16 mouse cellular contexts compared by ENCODE assay signal in the genomic region with DNA sequence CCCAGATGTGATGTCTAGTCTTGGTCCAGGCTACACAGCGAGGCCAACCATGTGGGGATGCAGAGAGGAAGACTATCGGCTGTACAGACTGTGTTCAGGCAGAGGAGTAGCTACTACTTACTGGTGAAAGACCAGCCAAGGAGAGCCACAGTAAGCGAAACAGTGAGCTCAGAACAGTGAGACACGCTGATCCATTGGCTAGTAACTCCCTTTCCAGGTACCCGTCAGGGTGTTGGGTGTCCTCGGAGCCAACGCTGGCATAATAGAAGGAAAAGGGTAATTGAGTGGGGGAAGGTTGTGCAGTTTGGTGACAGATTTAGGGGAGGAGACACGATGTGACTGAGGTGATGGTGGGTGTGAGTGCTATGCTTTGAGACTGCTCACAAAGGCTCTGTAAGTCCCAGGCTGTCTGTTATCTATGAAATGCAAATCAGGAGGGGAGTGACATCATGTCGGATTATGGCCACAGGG. TPM values are rescaled to one million over a fixed set of nuclear protein-coding genes. Genes with fewer than 3 reads are reported as not detected.
DNase-seq lines count a peak whose midpoint lies in the region; ATAC-seq and TF ChIP-seq lines count a peak whose summit lies in the region.
"Had no signal": no experiment of that assay in that cellular context is flagged by ENCODE, and none has a peak within 500 bp of the region (broad histone marks: within the 10 kb centered on the region; RNA-seq: fewer than 3 reads in every experiment).

No protein-coding gene starts in this region.

- DNase-seq in hindbrain, embryonic 10.5 days (ENCODE audit: low spot score): no peak
- no peak for DNase-seq in hindbrain, postnatal 0 days (ENCODE audit: low spot score)
- no peak for DNase-seq in kidney, adult 9 months
- DNase-seq: cerebellum, adult 11-12 months; heart, postnatal 14 days; kidney, adult 18-20 months; right cerebral cortex, postnatal 14 days had no signal

- H3K27me3 ChIP-seq in hindbrain, embryonic 10.5 days (ENCODE audit: insufficient read depth, poor library complexity, severe bottlenecking): peaks cover 37% of the 10 kb centered on the region
- H3K27me3 ChIP-seq in hindbrain, postnatal 0 days (ENCODE audit: insufficient read depth, low read length): no peaks in the 10 kb centered on the region
- H3K27me3 ChIP-seq in forebrain, embryonic 12.5 days: peaks cover 26% of the 10 kb centered on the region
- no peaks in the 10 kb centered on the region for H3K27me3 ChIP-seq in hindbrain, embryonic 15.5 days
- no peaks in the 10 kb centered on the region for H3K27me3 ChIP-seq in neural tube, embryonic 12.5 days (replicated peaks)

- no peaks in the 10 kb centered on the region for H3K9me3 ChIP-seq in hindbrain, embryonic 10.5 days
- no peaks in the 10 kb centered on the region for H3K9me3 ChIP-seq in hindbrain, postnatal 0 days (ENCODE audit: low read length)
- no peaks in the 10 kb centered on the region for H3K9me3 ChIP-seq in forebrain, embryonic 12.5 days
- H3K9me3 ChIP-seq in hindbrain, embryonic 15.5 days: no peaks in the 10 kb centered on the region
- no peaks in the 10 kb centered on the region for H3K9me3 ChIP-seq in neural tube, embryonic 12.5 days

- no peak overlapping the region for H3K4me2 ChIP-seq in hindbrain, postnatal 0 days (ENCODE audit: low read depth, low read length)
- H3K4me2 ChIP-seq in forebrain, embryonic 12.5 days: peak overlapping the region; percentile 17; the same call in 1 of the 2 replicates
- H3K4me2 ChIP-seq in hindbrain, embryonic 15.5 days: no peak overlapping the region
- H3K4me2 ChIP-seq in neural tube, embryonic 12.5 days (replicated peaks): peak overlapping the region; percentile 31

- H3K4me1 ChIP-seq in hindbrain, embryonic 10.5 days (replicated peaks): peaks cover 61% of the 10 kb centered on the region
- H3K4me1 ChIP-seq in hindbrain, postnatal 0 days (ENCODE audit: insufficient read depth, low read length): 0 out of 2 replicates have a peak, but pooled peaks cover 6% of the 10 kb centered on the region
- peaks cover 47% of the 10 kb centered on the region for H3K4me1 ChIP-seq in forebrain, embryonic 12.5 days
- peaks cover 27% of the 10 kb centered on the region for H3K4me1 ChIP-seq in hindbrain, embryonic 15.5 days (replicated peaks)
- peaks cover 23% of the 10 kb centered on the region; the same call in 1 of the 2 replicates for H3K4me1 ChIP-seq in neural tube, embryonic 12.5 days

- H3K9ac ChIP-seq in hindbrain, postnatal 0 days (replicated peaks; ENCODE audit: low read length): no peak overlapping the region
- no peak overlapping the region for H3K9ac ChIP-seq in forebrain, embryonic 12.5 days
- no peak overlapping the region for H3K9ac ChIP-seq in hindbrain, embryonic 15.5 days
- H3K9ac ChIP-seq in neural tube, embryonic 12.5 days: no peak overlapping the region

- no peak overlapping the region for H3K4me3 ChIP-seq in hindbrain, embryonic 10.5 days
- H3K4me3 ChIP-seq in hindbrain, postnatal 0 days (ENCODE audit: low read length): no peak overlapping the region
- H3K4me3 ChIP-seq in forebrain, embryonic 12.5 days (replicated peaks): no peak overlapping the region
- no peak overlapping the region for H3K4me3 ChIP-seq in hindbrain, embryonic 15.5 days
- no peak overlapping the region for H3K4me3 ChIP-seq in neural tube, embryonic 12.5 days

- ATAC-seq in hindbrain, postnatal 0 days: no peak
- ATAC-seq in forebrain, embryonic 12.5 days (ENCODE audit: low FRiP score): peak; percentile 83
- ATAC-seq in hindbrain, embryonic 15.5 days (ENCODE audit: low FRiP score, low read depth): 0 out of 2 replicates have a peak, but pooled peaks have one; percentile 14
- ATAC-seq in neural tube, embryonic 12.5 days (ENCODE audit: low FRiP score, low read depth): peak; percentile 49
- ATAC-seq in inflammation-experienced regulatory T-cells, adult 6 months: no peak
- ATAC-seq: activated CD4-positive, CD25-positive, alpha-beta regulatory T cell, adult 4 months had no signal

- 58% methylated on average over 9 of the region's 9 CpGs for WGBS in hindbrain, embryonic 10.5 days
- WGBS in hindbrain, postnatal 0 days: 41% methylated on average over 9 of the region's 9 CpGs
- 44% methylated on average over 9 of the region's 9 CpGs for WGBS in forebrain, embryonic 12.5 days
- WGBS in hindbrain, embryonic 15.5 days: 34% methylated on average over 9 of the region's 9 CpGs
- WGBS in neural tube, embryonic 12.5 days: 37% methylated on average over 9 of the region's 9 CpGs

- no peak for TF ChIP-seq CTCF in hindbrain, postnatal 0 days (IDR thresholded peaks at IDR 0.05; ENCODE audit: low read depth)

- H3K27ac ChIP-seq in hindbrain, embryonic 10.5 days: peak overlapping the region; percentile 81
- H3K27ac ChIP-seq in hindbrain, postnatal 0 days: no peak overlapping the region
- peak overlapping the region; percentile 87 for H3K27ac ChIP-seq in forebrain, embryonic 12.5 days
- peak overlapping the region; percentile 32; the same call in 1 of the 2 replicates for H3K27ac ChIP-seq in hindbrain, embryonic 15.5 days (replicated peaks)
- peak overlapping the region; percentile 57; the same call in 1 of the 2 replicates for H3K27ac ChIP-seq in neural tube, embryonic 12.5 days
- H3K27ac ChIP-seq: macrophage had no signal

- no peaks in the 10 kb centered on the region for H3K36me3 ChIP-seq in hindbrain, embryonic 10.5 days
- no peaks in the 10 kb centered on the region for H3K36me3 ChIP-seq in hindbrain, postnatal 0 days (ENCODE audit: insufficient read depth, low read length)
- no peaks in the 10 kb centered on the region for H3K36me3 ChIP-seq in forebrain, embryonic 12.5 days (replicated peaks)
- no peaks in the 10 kb centered on the region for H3K36me3 ChIP-seq in hindbrain, embryonic 15.5 days
- H3K36me3 ChIP-seq in neural tube, embryonic 12.5 days: no peaks in the 10 kb centered on the region

RNA-seq across cellular contexts. Expression of gene Nhlh2, which starts 15.1 kb away (rescaled TPM):
- 64.1 and 152 TPM in 2 replicates for polyA plus RNA-seq in hindbrain, embryonic 10.5 days (2016; fragmentation: Nextera tagmentation; extraction: Ambion mirVana)
- 30.3 and 31.9 TPM in 2 replicates for total RNA-seq in hindbrain, postnatal 0 days (2014; rRNA removed)
- polyA plus RNA-seq in hindbrain, postnatal 0 days (2015; fragmentation: Nextera tagmentation; extraction: Ambion mirVana): 25.1 and 28.2 TPM in 2 replicates
- polyA plus RNA-seq in forebrain, embryonic 12.5 days (2016; fragmentation: Nextera tagmentation; extraction: Ambion mirVana): 56.4 and 59.5 TPM in 2 replicates
- polyA plus RNA-seq in hindbrain, embryonic 15.5 days (2015; fragmentation: Nextera tagmentation; extraction: Ambion mirVana): 36.2 and 40.3 TPM in 2 replicates
- 119 and 140 TPM in 2 replicates for polyA plus RNA-seq in neural tube, embryonic 12.5 days (2016; fragmentation: Nextera tagmentation; extraction: Ambion mirVana)
- polyA plus RNA-seq in inflammation-experienced regulatory T-cells, adult 6 months (2017; shearing (Covaris generic)): not detected
- total RNA-seq: granulocyte monocyte progenitor cell, adult 5-6 weeks; heart, postnatal 14 days; neutrophil, adult 5-6 weeks had no signal
- polyA plus RNA-seq: activated CD4-positive, CD25-positive, alpha-beta regulatory T cell, adult 4 months; liver, embryonic 16.5 days; macrophage had no signal

Comparison
In these comparisons a context has a peak if more than half of its experiments do, and no peak if none do; other contexts are left out.
1. ATAC-seq: peak in forebrain, embryonic 12.5 days (single experiment), hindbrain, embryonic 15.5 days (single experiment) and neural tube, embryonic 12.5 days (single experiment); none in hindbrain, postnatal 0 days (single experiment) and inflammation-experienced regulatory T-cells, adult 6 months (single experiment).
2. H3K4me2 ChIP-seq: peak in forebrain, embryonic 12.5 days (single experiment) and neural tube, embryonic 12.5 days (single experiment); none in hindbrain, postnatal 0 days (single experiment) and hindbrain, embryonic 15.5 days (single experiment).
3. RNA of gene Nhlh2, which starts 15.1 kb away (polyA plus RNA-seq): 64.1 to 152 TPM in hindbrain, embryonic 10.5 days, 119 to 140 TPM in neural tube, embryonic 12.5 days, 56.4 to 59.5 TPM in forebrain, embryonic 12.5 days, 36.2 to 40.3 TPM in hindbrain, embryonic 15.5 days and 25.1 to 28.2 TPM in hindbrain, postnatal 0 days; not detected in inflammation-experienced regulatory T-cells, adult 6 months; every median in the first group is over 10 times any median in the second.